9 mouse cellular contexts compared by ENCODE assay signal in the genomic region with DNA sequence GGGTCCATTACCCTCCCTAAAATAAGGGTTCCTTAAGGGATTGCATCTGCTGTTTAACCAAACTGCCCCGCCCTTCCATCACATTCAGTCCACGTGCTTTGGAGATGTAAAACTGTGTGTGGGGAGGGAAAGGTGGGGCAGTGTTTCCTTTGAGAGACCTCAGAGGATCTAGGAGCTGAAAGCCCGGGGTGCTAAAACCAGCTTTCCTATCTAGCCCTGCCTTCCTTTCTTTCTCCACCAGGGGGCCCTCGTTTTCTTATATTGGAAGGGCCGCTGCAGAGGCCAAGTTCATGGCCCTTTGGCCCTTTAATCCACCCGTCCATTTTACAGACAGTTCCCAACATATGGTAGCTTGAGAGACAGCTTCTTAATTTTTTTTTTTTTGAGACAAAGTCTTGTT. TPM values are rescaled to one million over a fixed set of nuclear protein-coding genes. Genes with fewer than 3 reads are reported as not detected.
DNase-seq lines count a peak whose midpoint lies in the region; ATAC-seq and TF ChIP-seq lines count a peak whose summit lies in the region.
"Had no signal": no experiment of that assay in that cellular context is flagged by ENCODE, and none has a peak within 500 bp of the region (broad histone marks: within the 10 kb centered on the region; RNA-seq: fewer than 3 reads in every experiment).

No protein-coding gene starts in this region.

- H3K9me3 ChIP-seq in heart, embryonic 12.5 days (replicated peaks) = no peaks in the 10 kb centered on the region
- H3K9me3 ChIP-seq: limb, embryonic 12.5 days had no signal

- DNase-seq in gastrocnemius, adult 18-20 months (ENCODE audit: low spot score) = peak; percentile 90
- no peak for DNase-seq in gastrocnemius, postnatal 25 days
- peak; percentile 71 for DNase-seq in Muller cell, postnatal 12 days (ENCODE audit: inconsistent ontology term)
- peak; percentile 83 for DNase-seq in cerebellum, adult 9-11 months
- peak; percentile 74 to 82 for DNase-seq in left cerebral cortex, postnatal 14 days (ENCODE audit: low spot score in 2 of 2)
- peak; percentile 71 to 77 for DNase-seq in natural killer cell, adult 2 months (ENCODE audit: low spot score in 2 of 2)

- intact Hi-C loops in left cerebral cortex, postnatal 14 days (cut with DNase I) = loop anchor here (5.0 kb wide), 1 partner anchor 44 kb away; no protein-coding TSS in a partner anchor

- TF ChIP-seq CTCF in testis, adult 2 months (IDR thresholded peaks at IDR 0.05; ENCODE audit: control insufficient read depth, insufficient read depth, insufficient replicate concordance, low read depth, low read length) = peak; percentile 20; the same call in 1 of the 2 replicates

- TF ChIP-seq POLR2A in testis, adult 2 months (IDR thresholded peaks at IDR 0.05; ENCODE audit: control insufficient read depth, low read depth, low read length) = no peak

- 0 out of 2 replicates have a peak overlapping the region, but pooled peaks have one; percentile 7 for H3K9ac ChIP-seq in heart, embryonic 12.5 days
- H3K9ac ChIP-seq: limb, embryonic 12.5 days had no signal

- WGBS in heart, embryonic 12.5 days = 1% methylated on average over 6 of the region's 6 CpGs

- H3K4me2 ChIP-seq in heart, embryonic 12.5 days = no peak overlapping the region
- H3K4me2 ChIP-seq: limb, embryonic 12.5 days had no signal

- H3K27ac ChIP-seq in heart, embryonic 12.5 days (ENCODE audit: poor library complexity, severe bottlenecking) = no peak overlapping the region
- no peak overlapping the region for H3K27ac ChIP-seq in testis, adult 2 months (ENCODE audit: control insufficient read depth, insufficient read depth, low read depth, low read length)
- H3K27ac ChIP-seq: limb, embryonic 12.5 days had no signal

- no peak for ATAC-seq in heart, embryonic 12.5 days (ENCODE audit: insufficient number of reproducible peaks, low FRiP score)

- H3K36me3 ChIP-seq in heart, embryonic 12.5 days = no peaks in the 10 kb centered on the region
- H3K36me3 ChIP-seq in testis, adult 2 months (ENCODE audit: control insufficient read depth, insufficient read depth, low read length) = no peaks in the 10 kb centered on the region
- H3K36me3 ChIP-seq: limb, embryonic 12.5 days had no signal

- H3K4me1 ChIP-seq in heart, embryonic 12.5 days (replicated peaks) = peaks cover 61% of the 10 kb centered on the region
- peaks cover 34% of the 10 kb centered on the region for H3K4me1 ChIP-seq in testis, adult 2 months (ENCODE audit: control insufficient read depth, insufficient read depth, low read length)

- no peak overlapping the region for H3K4me3 ChIP-seq in heart, embryonic 12.5 days
- no peak overlapping the region for H3K4me3 ChIP-seq in testis, adult 2 months (ENCODE audit: control insufficient read depth, low read depth, low read length)
- H3K4me3 ChIP-seq: limb, embryonic 12.5 days had no signal

- H3K27me3 ChIP-seq in heart, embryonic 12.5 days (replicated peaks) = 0 out of 2 replicates have a peak, but pooled peaks cover 6% of the 10 kb centered on the region
- no peaks in the 10 kb centered on the region for H3K27me3 ChIP-seq in testis, adult 2 months (ENCODE audit: control insufficient read depth, insufficient read depth, low read length)

RNA-seq across cellular contexts. Expression of a gene that starts 7.2 kb away (rescaled TPM):
- total RNA-seq in gastrocnemius, adult 18-20 months (2021) = 1 to 10 TPM; 4.8 to 7.5 TPM
- total RNA-seq in gastrocnemius, postnatal 25 days (2021) = 1 to 10 TPM; 6.5 to 7.1 TPM
- 12.4 and 12.5 TPM in 2 replicates for polyA plus RNA-seq in heart, embryonic 12.5 days (2016; fragmentation: Nextera tagmentation; extraction: Ambion mirVana)
- total RNA-seq in left cerebral cortex, postnatal 14 days (2021) = 10 to 100 TPM; 70.1 to 71.4 TPM
- 27.7 and 30.5 TPM in 2 replicates for polyA plus RNA-seq in testis, adult 2 months (2012; rRNA removed)

RNA-seq across cellular contexts. Expression of a gene that starts 45.8 kb away (rescaled TPM):
- total RNA-seq in gastrocnemius, adult 18-20 months (2021) = 10 to 100 TPM; 43.0 to 43.5 TPM
- total RNA-seq in gastrocnemius, postnatal 25 days (2021) = 10 to 100 TPM; 38.9 to 39.2 TPM
- polyA plus RNA-seq in heart, embryonic 12.5 days (2016; fragmentation: Nextera tagmentation; extraction: Ambion mirVana) = 5.4 and 6.0 TPM in 2 replicates
- 10 to 100 TPM; 88.1 to 90.7 TPM for total RNA-seq in left cerebral cortex, postnatal 14 days (2021)
- 90.3 and 96.2 TPM in 2 replicates for polyA plus RNA-seq in testis, adult 2 months (2012; rRNA removed)

RNA-seq across cellular contexts. Expression of a gene that starts 56.3 kb away (rescaled TPM):
- under 1 TPM in 1 of 2 experiments, not detected in 1; 0.02 TPM for total RNA-seq in gastrocnemius, adult 18-20 months (2021)
- under 1 TPM in 1 of 2 experiments, not detected in 1; 0.03 TPM for total RNA-seq in gastrocnemius, postnatal 25 days (2021)
- 0.06 and 0.08 TPM in 2 replicates for polyA plus RNA-seq in heart, embryonic 12.5 days (2016; fragmentation: Nextera tagmentation; extraction: Ambion mirVana)
- total RNA-seq in left cerebral cortex, postnatal 14 days (2021) = under 1 TPM; 0.18 to 0.19 TPM
- 0.95 and 0.97 TPM in 2 replicates for polyA plus RNA-seq in testis, adult 2 months (2012; rRNA removed)

Comparison
In these comparisons a context has a peak if more than half of its experiments do, and no peak if none do; other contexts are left out.
1. RNA of a gene that starts 7.2 kb away (total RNA-seq): 70.1 to 71.4 TPM in left cerebral cortex, postnatal 14 days; 4.8 to 7.5 TPM in gastrocnemius, adult 18-20 months and 6.5 to 7.1 TPM in gastrocnemius, postnatal 25 days; every median in the first group is over 4 times any median in the second.